Mouse (Mus musculus): Measurements from ENCODE around the gene Hormad2.

DNA sequence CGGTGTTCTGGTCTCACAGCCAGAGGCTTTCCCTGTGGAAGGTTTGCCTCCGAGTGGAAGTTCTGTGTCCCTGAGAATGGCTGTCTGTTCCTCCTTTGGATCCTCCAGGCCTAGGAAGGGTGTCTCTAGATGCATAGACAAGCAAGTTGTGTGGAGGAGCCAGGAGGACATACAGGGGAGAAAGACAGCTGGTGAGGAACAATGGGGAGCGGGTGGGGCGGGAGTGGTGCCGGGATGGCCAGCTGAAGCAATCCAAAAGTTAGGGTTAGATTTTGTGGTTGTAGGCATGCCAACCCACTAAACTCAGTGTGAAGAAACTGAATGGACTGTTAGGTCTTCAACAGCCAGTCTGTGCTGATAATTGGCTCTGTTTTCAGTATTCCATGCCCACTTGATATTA, 30.8 kb upstream of the Hormad2 start:
- TF ChIP-seq POLR2A (IDR thresholded peaks at IDR 0.05; ENCODE audit: borderline replicate concordance, extremely low read depth, insufficient read depth, insufficient read length, poor library complexity, severe bottlenecking), result no peak
- TF ChIP-seq CTCF (IDR thresholded peaks at IDR 0.05; ENCODE audit: borderline replicate concordance, extremely low read depth, insufficient read depth, insufficient read length), result no peak
